Mouse (Mus musculus): ENCODE measurements around the gene Krt16. TPM values are rescaled to one million over a fixed set of nuclear protein-coding genes. Genes with fewer than 3 reads are reported as not detected.
"Not testable (repeated sequence)": the region's sequence is repeated elsewhere in the genome, so short reads cannot be mapped to it uniquely, and the experiment has no call there.

The Krt16 gene
- total RNA-seq, 1 experiment from 2014 or later, result not detected

DNA sequence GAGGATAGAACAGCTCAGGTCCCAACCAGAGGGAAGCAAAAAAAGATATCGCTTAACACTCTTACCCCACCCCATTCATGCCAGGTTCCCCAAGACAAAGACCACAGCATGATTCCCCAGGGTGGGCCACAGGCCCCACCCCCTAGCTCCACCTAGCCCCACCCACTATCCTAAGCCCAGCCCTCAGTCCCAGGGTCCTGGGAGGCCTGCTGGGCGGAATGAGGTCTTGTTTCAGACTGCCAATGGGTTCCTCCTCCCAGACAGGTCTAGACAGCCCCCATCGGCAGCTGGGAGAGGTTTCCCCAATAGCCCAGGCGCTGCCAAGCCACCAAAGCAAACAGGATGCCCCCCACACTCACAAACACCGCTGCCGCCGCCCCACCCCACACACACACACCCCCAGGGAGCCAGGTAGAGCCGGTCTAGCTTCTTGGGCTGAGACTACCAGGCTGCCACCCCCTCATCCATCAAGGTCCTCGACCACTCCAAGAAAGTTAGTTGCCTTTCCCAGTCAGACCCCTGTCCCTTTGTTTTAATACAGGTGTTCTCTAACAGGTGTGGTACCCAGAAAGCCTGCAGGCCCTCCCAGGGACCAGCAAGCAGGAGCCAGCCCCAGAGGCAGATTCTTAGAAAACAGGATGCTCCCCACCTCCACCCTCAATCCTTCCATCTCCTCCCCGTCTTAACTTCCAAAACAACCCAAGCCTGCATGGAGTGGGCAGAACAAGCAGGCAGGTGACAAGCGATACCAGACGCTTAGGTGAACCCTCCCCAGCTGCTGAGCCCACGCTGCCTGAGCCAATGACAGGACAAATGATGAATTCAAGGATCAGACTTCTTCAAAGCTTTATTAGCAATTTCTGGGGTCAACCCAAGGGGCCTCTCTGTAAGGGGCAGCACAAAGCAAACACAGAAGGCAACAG, 13.6 kb upstream of the Krt16 start:
- no peak for ATAC-seq (replicated peaks in 1 of 2; ENCODE audit: insufficient read depth in 1 of 2, low FRiP score in 2 of 2, low TSS enrichment in 1 of 2, low read depth in 1 of 2, poor library complexity in 2 of 2, severe bottlenecking in 2 of 2)

DNA sequence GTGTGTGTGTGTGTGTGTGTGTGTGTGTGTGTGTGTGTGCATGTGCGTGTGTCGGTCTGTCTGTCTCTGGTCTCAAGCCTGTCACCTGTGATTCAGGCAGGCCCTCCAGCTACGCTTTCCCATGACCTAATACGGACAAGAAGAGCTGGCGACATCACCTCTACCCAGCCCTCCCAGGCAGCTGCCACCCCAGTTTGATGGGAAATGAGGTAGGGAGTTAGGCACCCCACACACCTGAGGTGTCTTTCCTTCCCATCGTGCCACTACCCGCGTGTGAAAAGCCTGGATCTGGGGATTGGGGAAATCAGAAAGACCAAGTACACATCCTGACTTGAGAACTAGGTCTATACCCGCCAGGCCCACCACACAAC, 12.5 kb upstream of the Krt16 start:
- no peak for ATAC-seq (replicated peaks in 1 of 2; ENCODE audit: insufficient read depth in 1 of 2, low FRiP score in 2 of 2, low TSS enrichment in 1 of 2, low read depth in 1 of 2, poor library complexity in 2 of 2, severe bottlenecking in 2 of 2)

DNA sequence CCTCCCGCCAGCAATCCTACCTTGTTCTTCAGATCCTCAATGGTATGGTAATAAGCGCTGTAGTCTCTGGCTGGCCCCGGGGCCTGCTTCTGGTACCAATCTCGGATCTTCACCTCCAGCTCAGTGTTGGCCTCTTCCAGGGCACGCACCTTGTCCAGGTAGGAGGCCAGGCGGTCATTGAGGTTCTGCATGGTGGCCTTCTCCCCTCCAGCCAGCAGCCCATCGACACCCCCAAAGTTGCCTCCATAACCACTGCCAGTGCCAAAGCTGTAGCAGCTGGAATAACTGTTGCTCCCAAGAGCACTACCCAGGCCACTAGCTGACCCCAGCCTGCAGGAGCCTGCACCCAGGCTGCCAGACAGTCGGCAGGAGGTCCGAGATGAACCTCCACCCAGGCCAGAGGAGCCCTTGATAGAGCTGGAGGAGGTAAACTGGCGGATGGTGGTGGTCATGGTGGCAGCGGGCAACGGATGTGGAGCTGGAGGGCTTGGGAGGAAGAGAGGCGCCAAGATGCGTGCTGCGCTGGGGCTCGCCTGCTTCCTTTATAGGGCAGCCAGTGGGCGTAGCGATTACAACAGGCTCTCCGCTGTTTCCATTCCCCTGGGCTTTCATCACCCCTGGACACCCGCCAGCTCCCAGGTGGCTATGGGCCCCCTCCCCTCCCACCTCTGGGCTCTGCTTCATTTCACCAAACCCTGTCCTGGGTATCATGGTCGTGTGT, 12.0 kb upstream of the Krt16 start, which contains the start of gene Krt17:
Gene Krt17 (minus strand): TSS at position 516 of the 721 bp plus-strand sequence.
- no peak for ATAC-seq (replicated peaks in 1 of 2; ENCODE audit: insufficient read depth in 1 of 2, low FRiP score in 2 of 2, low TSS enrichment in 1 of 2, low read depth in 1 of 2, poor library complexity in 2 of 2, severe bottlenecking in 2 of 2)

DNA sequence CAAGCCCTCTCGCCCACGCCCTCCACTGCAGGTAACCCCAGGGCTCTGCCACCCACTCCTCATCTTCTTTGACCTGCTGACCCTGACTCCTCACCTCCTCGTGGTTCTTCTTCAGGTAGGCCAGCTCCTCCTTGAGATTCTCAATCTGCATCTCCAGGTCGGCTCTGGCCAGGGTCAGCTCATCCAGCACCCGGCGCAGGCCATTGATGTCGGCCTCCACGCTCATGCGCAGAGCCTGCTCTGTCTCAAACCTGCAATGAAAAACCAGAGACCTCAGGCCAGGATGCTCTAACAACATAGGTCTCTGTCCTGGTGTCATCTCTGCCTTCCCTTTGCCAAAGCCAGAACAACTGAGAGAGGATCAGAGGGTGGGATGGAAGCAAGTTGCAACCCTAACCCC, 10.4 kb upstream of the Krt16 start:
- ATAC-seq (replicated peaks in 1 of 2; ENCODE audit: insufficient read depth in 1 of 2, low FRiP score in 2 of 2, low TSS enrichment in 1 of 2, low read depth in 1 of 2, poor library complexity in 2 of 2, severe bottlenecking in 2 of 2), result no peak

DNA sequence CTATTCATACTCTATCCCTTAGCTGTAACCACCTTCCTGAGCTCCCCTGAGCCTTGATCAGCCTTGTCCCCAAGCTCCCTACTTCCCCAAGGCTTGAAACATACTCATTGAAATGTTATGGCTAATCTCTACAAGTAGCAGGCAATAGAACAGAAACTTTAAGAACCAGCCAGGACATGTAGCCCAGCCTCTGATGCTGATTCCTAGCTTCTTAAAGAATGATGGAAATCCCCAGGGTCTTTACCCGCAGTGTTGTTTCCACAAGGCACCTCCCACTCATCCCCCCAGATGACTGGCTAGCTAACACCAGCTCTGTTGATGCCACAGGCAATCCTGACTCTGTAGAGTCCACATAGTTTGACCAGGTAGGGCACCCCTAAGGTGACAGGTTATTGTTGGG, 9.3 kb upstream of the Krt16 start:
- no peak for ATAC-seq (replicated peaks in 1 of 2; ENCODE audit: insufficient read depth in 1 of 2, low FRiP score in 2 of 2, low TSS enrichment in 1 of 2, low read depth in 1 of 2, poor library complexity in 2 of 2, severe bottlenecking in 2 of 2)

DNA sequence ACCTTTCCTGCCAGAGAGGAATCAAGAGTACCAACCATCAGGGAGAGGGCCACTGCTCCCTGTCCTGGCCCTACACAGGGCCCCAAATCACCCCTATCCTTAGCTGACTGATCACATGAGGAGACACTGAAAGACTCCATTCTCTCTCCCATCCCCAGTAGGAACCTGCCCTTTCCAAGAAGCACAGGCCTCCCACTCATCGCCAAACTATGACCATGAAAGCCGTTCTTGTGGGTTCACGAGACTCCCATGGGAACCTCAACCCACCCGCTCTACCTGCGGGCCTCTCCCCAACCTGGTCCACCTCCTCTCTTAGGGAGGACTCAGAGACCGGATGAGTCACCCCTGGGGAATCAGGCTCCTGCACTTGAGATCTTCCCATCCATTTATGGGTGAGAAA, 6.8 kb upstream of the Krt16 start:
- ATAC-seq (replicated peaks in 1 of 2; ENCODE audit: insufficient read depth in 1 of 2, low FRiP score in 2 of 2, low TSS enrichment in 1 of 2, low read depth in 1 of 2, poor library complexity in 2 of 2, severe bottlenecking in 2 of 2), result no peak

DNA sequence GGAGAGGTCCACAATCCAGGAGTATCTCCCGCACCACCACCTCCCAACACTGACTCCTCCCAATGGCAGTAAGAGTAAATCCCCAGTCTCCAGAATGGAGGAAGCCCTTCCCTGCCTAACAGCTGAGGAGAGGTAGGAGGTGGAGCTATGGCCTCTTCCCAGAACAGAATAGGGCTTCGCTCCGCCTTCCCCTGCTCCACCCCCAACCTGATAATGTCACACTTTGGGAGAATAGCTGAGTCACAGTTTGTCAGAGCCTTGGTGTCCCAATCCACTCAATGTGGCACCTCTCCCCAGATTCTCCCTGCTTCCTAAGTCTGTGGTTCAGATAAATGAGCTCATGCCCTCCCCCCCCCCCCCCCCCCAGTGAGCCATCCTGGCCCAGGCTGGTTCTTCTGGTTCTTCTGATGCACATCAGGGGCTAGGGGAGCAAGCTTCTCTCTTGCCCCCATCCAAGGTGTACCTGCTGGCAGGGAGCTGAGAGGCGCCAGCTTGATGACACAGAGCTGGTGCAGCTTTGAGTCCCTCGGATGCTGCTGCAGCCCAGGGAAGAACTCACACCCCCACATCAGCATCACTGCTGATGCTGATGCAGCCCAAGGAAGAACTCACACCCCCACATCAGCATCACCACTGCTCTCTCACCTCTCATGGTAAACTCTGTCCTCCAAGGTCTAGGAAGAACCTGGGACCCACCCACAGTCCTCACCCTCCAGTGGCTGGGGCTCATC, 5.8 kb upstream of the Krt16 start:
- ATAC-seq (replicated peaks in 1 of 2; ENCODE audit: insufficient read depth in 1 of 2, low FRiP score in 2 of 2, low TSS enrichment in 1 of 2, low read depth in 1 of 2, poor library complexity in 2 of 2, severe bottlenecking in 2 of 2), result no peak

DNA sequence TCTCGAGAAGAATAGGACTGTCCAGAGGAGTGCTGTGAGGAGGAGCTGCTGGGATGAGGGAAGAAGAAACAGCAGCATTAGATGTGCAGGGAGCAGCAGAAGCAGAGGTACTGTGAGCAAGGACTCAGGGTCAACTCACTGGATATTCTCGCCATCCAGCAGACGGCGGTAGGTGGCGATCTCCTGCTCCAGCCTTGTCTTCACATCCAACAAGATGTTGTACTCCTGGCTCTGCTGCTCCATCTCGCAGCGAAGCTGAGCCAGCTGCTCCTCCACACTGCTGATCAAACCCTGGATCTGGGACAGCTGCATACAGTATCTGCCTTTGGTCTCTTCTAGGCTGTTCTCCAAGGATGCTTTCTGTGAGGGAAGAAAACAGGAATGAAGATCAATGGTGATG, 2.2 kb downstream of the Krt16 start:
- ATAC-seq (replicated peaks in 1 of 2; ENCODE audit: insufficient read depth in 1 of 2, low FRiP score in 2 of 2, low TSS enrichment in 1 of 2, low read depth in 1 of 2, poor library complexity in 2 of 2, severe bottlenecking in 2 of 2), result not testable (repeated sequence)

DNA sequence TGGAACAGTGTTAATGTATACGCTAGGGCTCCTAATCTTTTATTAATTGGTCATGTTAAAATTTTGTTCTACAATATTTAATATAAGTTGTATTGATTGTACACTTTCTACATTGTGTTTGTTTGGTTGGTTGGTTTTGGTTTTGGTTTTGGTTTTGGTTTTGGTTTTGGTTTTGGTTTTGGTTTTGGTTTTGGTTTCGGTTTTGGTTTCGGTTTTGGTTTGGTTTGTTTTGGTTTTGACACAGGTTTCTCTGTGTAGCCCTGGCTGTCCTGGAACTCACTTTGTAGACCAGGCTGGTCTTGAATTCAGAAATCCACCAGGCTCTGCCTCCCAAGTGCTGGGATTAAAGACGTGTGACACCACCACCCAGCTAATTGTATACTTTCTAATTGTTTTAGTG, 8.4 kb downstream of the Krt16 start:
- ATAC-seq (replicated peaks in 1 of 2; ENCODE audit: insufficient read depth in 1 of 2, low FRiP score in 2 of 2, low TSS enrichment in 1 of 2, low read depth in 1 of 2, poor library complexity in 2 of 2, severe bottlenecking in 2 of 2), result not testable (repeated sequence)

DNA sequence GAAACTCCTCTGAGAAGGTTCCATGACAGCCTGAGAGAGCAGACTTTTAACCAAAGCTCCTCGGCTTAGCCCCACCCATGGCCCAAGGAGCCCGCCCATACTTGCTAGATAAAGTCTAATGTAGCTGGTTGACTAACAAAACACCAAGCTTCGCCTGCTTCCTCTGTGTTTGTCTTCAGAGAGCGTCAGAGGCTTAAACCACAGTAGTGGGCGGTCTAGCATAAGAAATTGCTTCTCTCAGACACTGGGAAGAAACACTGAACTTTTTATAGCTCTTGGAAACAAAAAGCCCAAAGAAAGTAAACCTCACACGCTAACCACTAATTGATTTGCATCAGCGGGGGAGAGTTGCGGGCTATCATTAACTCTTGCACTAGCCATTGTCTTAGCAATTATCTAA, 27.0 kb downstream of the Krt16 start:
- ATAC-seq (replicated peaks in 1 of 2; ENCODE audit: insufficient read depth in 1 of 2, low FRiP score in 2 of 2, low TSS enrichment in 1 of 2, low read depth in 1 of 2, poor library complexity in 2 of 2, severe bottlenecking in 2 of 2), result no peak

DNA sequence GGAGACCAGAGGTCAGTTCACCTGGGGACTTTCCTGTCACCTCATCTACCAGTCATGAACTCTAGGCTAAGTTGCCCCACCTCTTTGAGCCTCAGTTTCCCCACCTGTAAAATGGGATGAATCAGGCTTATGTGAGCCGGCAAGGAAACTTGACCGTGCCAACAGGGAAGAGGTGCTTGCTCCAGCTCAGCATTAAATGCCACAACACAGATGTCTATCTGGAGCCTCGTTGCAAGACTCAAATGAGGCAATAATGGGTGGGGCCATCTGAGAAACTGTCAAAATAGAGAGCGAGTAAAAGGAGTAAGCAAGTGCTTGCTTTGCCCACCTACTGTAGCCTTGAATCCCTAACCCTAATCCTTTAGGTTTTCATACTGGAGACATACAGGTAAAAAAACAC, 29.4 kb downstream of the Krt16 start:
- no peak for ATAC-seq (replicated peaks in 1 of 2; ENCODE audit: insufficient read depth in 1 of 2, low FRiP score in 2 of 2, low TSS enrichment in 1 of 2, low read depth in 1 of 2, poor library complexity in 2 of 2, severe bottlenecking in 2 of 2)

DNA sequence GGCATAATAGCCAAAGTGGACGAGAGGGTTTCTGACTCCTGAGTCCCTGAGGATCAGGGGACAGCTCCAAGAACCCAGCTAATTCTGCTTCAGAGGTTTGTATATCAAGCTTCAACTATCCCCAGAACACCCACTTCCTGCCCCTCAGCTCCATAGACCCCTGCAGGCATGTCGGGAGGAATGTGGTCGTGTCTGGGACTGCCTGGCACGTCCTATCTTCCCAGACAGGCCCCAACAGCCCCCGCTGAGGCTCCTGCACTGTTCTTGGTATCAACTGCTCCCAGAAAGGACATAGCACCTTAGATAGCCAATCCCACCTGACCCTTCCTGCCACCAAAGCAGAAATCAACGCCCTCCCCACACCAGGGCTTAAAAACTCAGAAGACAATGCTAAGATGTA, 40.2 kb downstream of the Krt16 start:
- ATAC-seq (replicated peaks in 1 of 2; ENCODE audit: insufficient read depth in 1 of 2, low FRiP score in 2 of 2, low TSS enrichment in 1 of 2, low read depth in 1 of 2, poor library complexity in 2 of 2, severe bottlenecking in 2 of 2), result no peak

DNA sequence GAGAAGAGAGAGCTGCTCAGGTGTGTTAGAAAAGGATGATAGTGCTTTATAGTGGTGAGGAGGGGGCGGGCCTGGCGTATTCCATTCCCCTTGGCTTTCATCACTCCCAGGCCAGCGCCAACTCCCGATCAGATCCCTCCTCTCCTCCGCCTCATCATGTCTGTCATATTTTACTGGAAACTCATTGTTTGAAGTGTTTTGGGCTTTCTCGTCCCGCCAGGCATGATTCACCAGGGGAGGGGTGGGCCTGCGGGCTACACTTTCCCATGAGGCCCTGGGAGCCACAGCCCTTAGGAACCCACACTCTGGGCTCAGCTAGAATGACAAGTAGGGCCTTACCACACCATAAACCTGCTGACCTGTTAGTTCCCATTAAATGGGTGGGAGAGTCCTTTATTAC, 41.2 kb downstream of the Krt16 start, which contains the start of gene Krt14:
Gene Krt14 (minus strand): TSS at position 51 of the 400 bp plus-strand sequence.
- no peak for ATAC-seq (replicated peaks in 1 of 2; ENCODE audit: insufficient read depth in 1 of 2, low FRiP score in 2 of 2, low TSS enrichment in 1 of 2, low read depth in 1 of 2, poor library complexity in 2 of 2, severe bottlenecking in 2 of 2)

DNA sequence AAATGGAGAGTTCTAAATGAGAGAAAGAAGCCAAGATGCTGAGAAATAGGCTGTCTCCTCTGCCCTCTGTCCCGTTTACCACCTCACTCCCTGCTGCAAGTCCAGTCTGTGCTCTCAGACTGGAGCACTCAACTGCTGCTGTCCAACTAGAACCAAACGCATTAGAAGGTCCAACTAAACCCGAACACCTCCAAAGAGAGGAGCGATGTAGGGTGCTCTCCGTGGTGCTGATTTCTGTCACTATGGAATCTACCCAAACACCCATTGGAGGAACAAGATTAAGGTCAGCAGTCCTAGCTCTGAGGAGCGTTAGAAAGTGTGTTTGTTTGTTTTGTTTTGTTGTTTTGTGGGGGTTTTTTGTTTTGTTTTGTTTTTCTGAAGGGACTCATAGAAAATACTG, 45.3 kb downstream of the Krt16 start:
- no peak for ATAC-seq (replicated peaks in 1 of 2; ENCODE audit: insufficient read depth in 1 of 2, low FRiP score in 2 of 2, low TSS enrichment in 1 of 2, low read depth in 1 of 2, poor library complexity in 2 of 2, severe bottlenecking in 2 of 2)

DNA sequence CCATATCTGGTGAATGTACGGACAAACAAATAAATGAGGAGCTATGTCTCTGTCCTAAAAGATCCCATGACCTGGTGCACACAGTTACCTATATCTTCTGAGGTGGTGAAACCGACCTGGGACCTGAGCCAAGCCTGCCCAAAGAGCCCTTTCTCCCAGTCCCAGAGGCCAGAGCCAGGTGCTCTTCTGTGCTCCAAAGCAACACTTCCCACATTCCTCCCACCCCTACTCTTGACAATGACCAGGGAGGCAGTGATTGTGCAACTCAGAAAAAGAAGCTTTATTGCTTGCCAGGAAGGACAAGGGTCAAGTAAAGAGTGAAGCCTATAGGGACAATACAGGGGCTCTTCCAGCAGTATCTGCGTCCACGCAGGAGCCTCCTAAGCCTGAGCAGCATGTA, 45.8 kb downstream of the Krt16 start:
- no peak for ATAC-seq (replicated peaks in 1 of 2; ENCODE audit: insufficient read depth in 1 of 2, low FRiP score in 2 of 2, low TSS enrichment in 1 of 2, low read depth in 1 of 2, poor library complexity in 2 of 2, severe bottlenecking in 2 of 2)

DNA sequence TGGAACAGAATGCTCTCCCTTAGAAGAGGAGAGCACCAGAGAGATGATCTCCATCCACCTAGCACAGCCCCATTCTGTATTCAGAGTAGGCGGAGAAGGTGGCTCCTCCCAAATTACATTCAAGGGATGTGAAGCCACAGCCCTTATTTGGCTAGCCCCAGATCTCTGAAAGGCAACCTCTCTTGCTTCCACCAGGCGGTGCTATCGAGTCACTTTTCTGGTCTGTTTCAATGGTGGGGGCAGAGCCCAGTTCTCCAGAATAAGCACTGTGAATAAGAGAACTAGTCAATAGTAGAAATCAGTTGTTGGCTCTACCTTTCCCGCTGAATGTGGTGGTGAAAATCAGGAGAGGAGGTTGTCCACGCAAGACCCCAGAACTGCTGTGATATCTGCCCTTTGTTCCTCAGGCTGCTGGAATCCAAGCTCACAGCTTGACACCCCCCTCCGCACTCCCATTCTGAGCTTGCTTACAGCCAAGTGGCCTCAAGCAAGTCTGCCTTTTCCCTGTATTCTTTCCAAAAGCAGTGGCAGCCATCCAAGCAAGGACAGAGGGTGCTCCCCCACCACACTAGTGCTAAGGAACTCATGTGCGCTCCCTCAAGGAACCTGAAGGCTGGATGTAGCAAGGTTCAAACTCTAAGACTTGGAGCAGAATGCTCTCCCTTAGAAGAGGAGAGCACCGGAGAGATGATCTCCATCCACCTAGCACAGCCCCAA, 48.4 kb downstream of the Krt16 start:
- ATAC-seq (replicated peaks in 1 of 2; ENCODE audit: insufficient read depth in 1 of 2, low FRiP score in 2 of 2, low TSS enrichment in 1 of 2, low read depth in 1 of 2, poor library complexity in 2 of 2, severe bottlenecking in 2 of 2), result no peak

DNA sequence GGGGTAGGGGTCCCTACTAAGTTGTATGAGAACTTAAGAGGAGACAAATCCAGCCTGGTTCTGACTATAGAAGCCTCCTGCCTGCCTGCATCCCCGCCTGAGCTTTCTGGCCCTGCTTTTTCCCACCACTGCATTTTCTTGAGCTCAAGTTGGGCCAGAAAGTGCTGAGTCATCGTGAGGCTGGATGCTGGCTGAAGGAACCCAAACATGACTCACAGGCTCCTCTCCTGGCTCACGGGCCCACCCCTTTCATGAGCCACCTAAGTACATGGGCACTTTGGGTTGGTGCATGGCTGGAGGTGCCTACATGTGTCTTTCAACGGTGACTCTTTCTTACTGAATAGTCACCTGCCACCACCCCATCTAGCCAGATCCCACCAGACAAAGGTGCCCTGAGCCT, 50.0 kb downstream of the Krt16 start:
- no peak for ATAC-seq (replicated peaks in 1 of 2; ENCODE audit: insufficient read depth in 1 of 2, low FRiP score in 2 of 2, low TSS enrichment in 1 of 2, low read depth in 1 of 2, poor library complexity in 2 of 2, severe bottlenecking in 2 of 2)
